Mouse (Mus musculus): ENCODE data around the gene Ssr3.

DNA sequence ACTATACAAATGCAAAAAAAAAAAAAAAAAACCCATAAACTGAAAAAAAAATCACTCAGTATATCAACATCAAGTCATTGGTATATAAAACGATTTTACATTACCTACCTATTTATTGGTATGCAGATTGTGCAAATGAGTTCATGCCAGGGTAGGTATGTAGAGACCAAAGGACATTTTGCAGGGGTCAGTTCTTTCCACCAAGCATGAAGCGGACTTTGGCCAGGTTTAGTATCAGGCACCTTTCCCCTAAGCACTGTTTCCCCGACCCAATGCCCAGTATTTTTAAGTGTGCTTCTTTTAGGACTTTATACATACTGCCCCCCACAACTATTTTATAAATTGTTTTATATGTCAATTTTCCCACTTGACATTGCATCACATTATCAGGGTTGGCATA lies 27.3 kb upstream of the Ssr3 start:
- no peak for TF ChIP-seq CTCF (IDR thresholded peaks at IDR 0.05; ENCODE audit: low read depth)
- no peak for TF ChIP-seq EP300 (IDR thresholded peaks at IDR 0.05; ENCODE audit: low read depth)
